Mouse (Mus musculus): ENCODE results near the gene Filip1l. TPM values are rescaled to one million over a fixed set of nuclear protein-coding genes. Genes with fewer than 3 reads are reported as not detected.
A peak's percentile ranks its signal among the peaks of the same experiment; 100 is the strongest.
"Not testable (repeated sequence)": the region's sequence is repeated elsewhere in the genome, so short reads cannot be mapped to it uniquely, and the experiment has no call there.

The Filip1l gene
- polyA plus RNA-seq, 1 experiment from 2014 or later: 3.4 TPM

- H3K9me3 ChIP-seq (ENCODE audit: control insufficient read depth, low read length): no peaks in the 10 kb centered on the region
- no peaks in the 10 kb centered on the region for H3K36me3 ChIP-seq (replicated peaks; ENCODE audit: control insufficient read depth, insufficient read depth)
- H3K9ac ChIP-seq: no peak overlapping the region
- H3K27me3 ChIP-seq (ENCODE audit: control insufficient read depth, insufficient read depth, low read length): no peaks in the 10 kb centered on the region
- H3K4me1 ChIP-seq (replicated peaks; ENCODE audit: control insufficient read depth, insufficient read depth, low read length): 0 out of 2 replicates have a peak, but pooled peaks cover 5% of the 10 kb centered on the region
- ATAC-seq (ENCODE audit: low FRiP score) (no peak), DNase-seq (ENCODE audit: low spot score) (no peak)
- H3K4me2 ChIP-seq (replicated peaks): no peak overlapping the region
- WGBS: 91% methylated on average over 15 of the region's 15 CpGs
- no peak overlapping the region for H3K4me3 ChIP-seq (replicated peaks; ENCODE audit: low read length)
- H3K27ac ChIP-seq: no peak overlapping the region
These were observed 36.8 kb downstream of the Filip1l start for GRCm38 (mm10) chr16:57389566-57390251.

GRCm38 (mm10) chr16:57391171-57391570, 38.3 kb downstream of the Filip1l start:
- not testable (repeated sequence) for H3K4me2 ChIP-seq (replicated peaks); H3K36me3 ChIP-seq (replicated peaks; ENCODE audit: control insufficient read depth, insufficient read depth); H3K9ac ChIP-seq; H3K4me1 ChIP-seq (replicated peaks; ENCODE audit: control insufficient read depth, insufficient read depth, low read length); H3K9me3 ChIP-seq (ENCODE audit: control insufficient read depth, low read length); H3K27ac ChIP-seq; ATAC-seq (ENCODE audit: low FRiP score); H3K27me3 ChIP-seq (ENCODE audit: control insufficient read depth, insufficient read depth, low read length); H3K4me3 ChIP-seq (replicated peaks; ENCODE audit: low read length); DNase-seq (ENCODE audit: low spot score)
- WGBS: 38% methylated on average over 24 of the region's 39 CpGs

GRCm38 (mm10) chr16:57392461-57392860, 39.6 kb downstream of the Filip1l start:
- ATAC-seq (ENCODE audit: low FRiP score) (no peak), DNase-seq (ENCODE audit: low spot score) (no peak)
- Histone ChIP-seq H3K36me3 (replicated peaks; ENCODE audit: control insufficient read depth, insufficient read depth) (no peaks in the 10 kb centered on the region), H3K4me1 (replicated peaks; ENCODE audit: control insufficient read depth, insufficient read depth, low read length) (0 out of 2 replicates have a peak, but pooled peaks cover 5% of the 10 kb centered on the region), H3K27ac (no peak overlapping the region), H3K9ac (no peak overlapping the region), H3K4me2 (replicated peaks) (no peak overlapping the region), H3K9me3 (ENCODE audit: control insufficient read depth, low read length) (no peaks in the 10 kb centered on the region), H3K4me3 (replicated peaks; ENCODE audit: low read length) (no peak overlapping the region), H3K27me3 (ENCODE audit: control insufficient read depth, insufficient read depth, low read length) (no peaks in the 10 kb centered on the region)
- WGBS: 80% methylated on average over 2 of the region's 2 CpGs

- no peaks in the 10 kb centered on the region for H3K9me3 ChIP-seq (ENCODE audit: control insufficient read depth, low read length)
- H3K4me3 ChIP-seq (replicated peaks; ENCODE audit: low read length): no peak overlapping the region
- no peaks in the 10 kb centered on the region for H3K27me3 ChIP-seq (ENCODE audit: control insufficient read depth, insufficient read depth, low read length)
- no peak for ATAC-seq (ENCODE audit: low FRiP score)
- no peak overlapping the region for H3K9ac ChIP-seq
- 0 out of 2 replicates have a peak, but pooled peaks cover 5% of the 10 kb centered on the region for H3K4me1 ChIP-seq (replicated peaks; ENCODE audit: control insufficient read depth, insufficient read depth, low read length)
- H3K4me2 ChIP-seq (replicated peaks): no peak overlapping the region
- DNase-seq (ENCODE audit: low spot score): no peak
- H3K27ac ChIP-seq: no peak overlapping the region
- WGBS: 70% methylated on average over 11 of the region's 11 CpGs
- no peaks in the 10 kb centered on the region for H3K36me3 ChIP-seq (replicated peaks; ENCODE audit: control insufficient read depth, insufficient read depth)
These were observed 40.3 kb downstream of the Filip1l start for GRCm38 (mm10) chr16:57393161-57393560.

GRCm38 (mm10) chr16:57396249-57396648, 43.4 kb downstream of the Filip1l start:
- Histone ChIP-seq H3K9ac (no peak overlapping the region), H3K9me3 (ENCODE audit: control insufficient read depth, low read length) (no peaks in the 10 kb centered on the region), H3K4me1 (replicated peaks; ENCODE audit: control insufficient read depth, insufficient read depth, low read length) (0 out of 2 replicates have a peak, but pooled peaks cover 5% of the 10 kb centered on the region), H3K27ac (no peak overlapping the region), H3K4me2 (replicated peaks) (no peak overlapping the region), H3K36me3 (replicated peaks; ENCODE audit: control insufficient read depth, insufficient read depth) (no peaks in the 10 kb centered on the region), H3K27me3 (ENCODE audit: control insufficient read depth, insufficient read depth, low read length) (no peaks in the 10 kb centered on the region), H3K4me3 (replicated peaks; ENCODE audit: low read length) (no peak overlapping the region)
- DNase-seq (ENCODE audit: low spot score) (no peak), ATAC-seq (ENCODE audit: low FRiP score) (no peak)
- 78% methylated on average over 6 of the region's 6 CpGs for WGBS

GRCm38 (mm10) chr16:57397845-57398244, 45.0 kb downstream of the Filip1l start:
- ATAC-seq (ENCODE audit: low FRiP score): no peak
- 89% methylated on average over 6 of the region's 6 CpGs for WGBS
- no peaks in the 10 kb centered on the region for H3K27me3 ChIP-seq (ENCODE audit: control insufficient read depth, insufficient read depth, low read length)
- H3K27ac ChIP-seq: no peak overlapping the region
- 0 out of 2 replicates have a peak, but pooled peaks cover 5% of the 10 kb centered on the region for H3K4me1 ChIP-seq (replicated peaks; ENCODE audit: control insufficient read depth, insufficient read depth, low read length)
- no peaks in the 10 kb centered on the region for H3K36me3 ChIP-seq (replicated peaks; ENCODE audit: control insufficient read depth, insufficient read depth)
- DNase-seq (ENCODE audit: low spot score): no peak
- H3K4me2 ChIP-seq (replicated peaks): no peak overlapping the region
- H3K9me3 ChIP-seq (ENCODE audit: control insufficient read depth, low read length): no peaks in the 10 kb centered on the region
- H3K9ac ChIP-seq: no peak overlapping the region
- no peak overlapping the region for H3K4me3 ChIP-seq (replicated peaks; ENCODE audit: low read length)

GRCm38 (mm10) chr16:57398387-57399214, 45.7 kb downstream of the Filip1l start:
- WGBS: 65% methylated on average over 18 of the region's 18 CpGs
- DNase-seq (ENCODE audit: low spot score) (peak; percentile 86), ATAC-seq (ENCODE audit: low FRiP score) (peak; percentile 59; the same call in 1 of the 2 replicates)
- Histone ChIP-seq H3K4me1 (replicated peaks; ENCODE audit: control insufficient read depth, insufficient read depth, low read length) (0 out of 2 replicates have a peak, but pooled peaks cover under 1% of the 10 kb centered on the region), H3K9me3 (ENCODE audit: control insufficient read depth, low read length) (no peaks in the 10 kb centered on the region), H3K27ac (no peak overlapping the region), H3K4me3 (replicated peaks; ENCODE audit: low read length) (no peak overlapping the region), H3K4me2 (replicated peaks) (no peak overlapping the region), H3K9ac (no peak overlapping the region), H3K36me3 (replicated peaks; ENCODE audit: control insufficient read depth, insufficient read depth) (no peaks in the 10 kb centered on the region), H3K27me3 (ENCODE audit: control insufficient read depth, insufficient read depth, low read length) (no peaks in the 10 kb centered on the region)

GRCm38 (mm10) chr16:57399566-57399965, 46.7 kb downstream of the Filip1l start:
- WGBS: 90% methylated on average over 10 of the region's 10 CpGs

GRCm38 (mm10) chr16:57401702-57402101, 48.8 kb downstream of the Filip1l start:
- WGBS: 62% methylated on average over 6 of the region's 6 CpGs
- Histone ChIP-seq H3K4me2 (replicated peaks) (no peak overlapping the region), H3K27me3 (ENCODE audit: control insufficient read depth, insufficient read depth, low read length) (no peaks in the 10 kb centered on the region), H3K4me1 (replicated peaks; ENCODE audit: control insufficient read depth, insufficient read depth, low read length) (no peaks in the 10 kb centered on the region), H3K36me3 (replicated peaks; ENCODE audit: control insufficient read depth, insufficient read depth) (no peaks in the 10 kb centered on the region), H3K27ac (no peak overlapping the region), H3K9ac (no peak overlapping the region), H3K4me3 (replicated peaks; ENCODE audit: low read length) (no peak overlapping the region), H3K9me3 (ENCODE audit: control insufficient read depth, low read length) (no peaks in the 10 kb centered on the region)
- no peak for DNase-seq (ENCODE audit: low spot score)
- ATAC-seq (ENCODE audit: low FRiP score): no peak

More at GRCm38 (mm10) chr16:57399566-57399965, 46.7 kb downstream of the Filip1l start:
- no peaks in the 10 kb centered on the region for H3K36me3 ChIP-seq (replicated peaks; ENCODE audit: control insufficient read depth, insufficient read depth)
- DNase-seq (ENCODE audit: low spot score): no peak
- H3K27ac ChIP-seq: no peak overlapping the region
- no peak overlapping the region for H3K4me3 ChIP-seq (replicated peaks; ENCODE audit: low read length)
- ATAC-seq (ENCODE audit: low FRiP score): no peak
- H3K9me3 ChIP-seq (ENCODE audit: control insufficient read depth, low read length): no peaks in the 10 kb centered on the region
- H3K9ac ChIP-seq: no peak overlapping the region
- H3K4me2 ChIP-seq (replicated peaks): no peak overlapping the region
- H3K4me1 ChIP-seq (replicated peaks; ENCODE audit: control insufficient read depth, insufficient read depth, low read length): no peaks in the 10 kb centered on the region
- H3K27me3 ChIP-seq (ENCODE audit: control insufficient read depth, insufficient read depth, low read length): no peaks in the 10 kb centered on the region
